Mouse (Mus musculus) spleen, adult 18-20 months (tissue): Measurements from ENCODE around the gene Gpsm2.
A peak's percentile ranks its signal among the peaks of the same experiment; 100 is the strongest.
"Not testable (repeated sequence)": the region's sequence is repeated elsewhere in the genome, so short reads cannot be mapped to it uniquely, and the experiment has no call there.

Experiments
- DNase-seq, 2 experiments: peaks; one replicate each; pipeline ENCODE4 v3.0.0; 2022; ENCODE audit warnings: mixed read lengths in 2 of 2

Gene Gpsm2

DNA sequence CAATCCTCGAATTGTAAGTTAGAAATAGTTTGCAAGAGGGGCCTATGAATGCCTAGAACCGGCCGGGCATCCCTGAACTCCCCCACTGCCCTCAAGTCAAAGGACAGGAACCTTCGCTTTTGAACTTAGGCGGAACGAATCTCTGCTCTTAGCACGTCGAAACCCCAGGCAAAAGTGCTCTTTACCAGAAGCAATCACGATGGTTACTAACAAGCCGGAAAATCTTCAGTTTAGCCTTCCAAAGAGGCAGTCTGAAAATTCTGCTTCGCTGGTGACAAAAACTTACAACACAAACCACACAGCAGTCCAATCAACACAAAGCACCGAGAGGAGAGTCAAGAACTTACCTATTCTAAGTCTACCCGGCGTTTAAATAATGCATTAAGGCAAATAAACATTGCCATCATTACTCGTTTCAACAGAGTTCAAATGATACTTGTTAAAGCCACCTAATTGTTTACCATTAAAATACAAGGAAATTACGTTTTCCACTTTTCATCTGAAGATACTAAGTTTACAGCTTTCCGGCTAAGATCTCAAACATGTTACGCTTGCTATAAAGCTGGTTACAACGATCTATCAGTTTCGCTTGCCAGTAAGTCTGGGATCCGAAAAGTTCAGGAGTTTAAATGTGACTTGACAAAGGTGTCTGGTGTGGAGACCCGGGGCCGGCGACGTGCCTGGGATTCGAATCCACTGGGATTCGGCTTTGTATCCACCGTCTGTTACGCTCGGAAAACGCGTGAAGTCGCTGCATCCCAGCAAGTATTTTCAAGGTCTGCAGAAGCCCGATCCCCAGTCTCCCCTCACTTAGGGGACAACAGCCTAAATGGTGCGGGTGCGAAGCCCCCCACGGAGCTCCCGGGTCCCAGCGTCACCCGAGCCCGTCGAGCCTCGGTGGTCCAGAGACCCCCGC is 775 bp downstream of the Gpsm2 start:
- DNase-seq, result peak in 1 of 2 experiments; percentile 16

DNA sequence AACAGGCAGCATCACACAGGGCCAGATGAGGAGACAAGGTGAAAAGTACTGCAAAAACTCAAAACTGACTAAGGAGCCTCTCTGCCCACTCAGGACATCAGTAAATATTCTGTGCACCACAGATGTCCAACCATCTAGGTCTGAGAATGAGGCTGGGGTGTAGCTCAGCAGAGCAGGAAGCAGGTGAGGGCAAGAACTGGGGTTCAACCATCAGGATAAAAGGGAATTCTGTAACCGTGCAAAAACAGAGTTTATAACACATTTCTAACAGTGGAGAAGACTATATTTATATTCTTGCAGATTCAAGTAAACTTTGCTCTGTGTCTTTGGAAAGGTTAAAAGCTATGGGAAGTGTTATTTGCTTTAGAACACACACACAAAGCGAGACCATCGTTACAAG is 2.3 kb downstream of the Gpsm2 start:
- DNase-seq, result no peak

DNA sequence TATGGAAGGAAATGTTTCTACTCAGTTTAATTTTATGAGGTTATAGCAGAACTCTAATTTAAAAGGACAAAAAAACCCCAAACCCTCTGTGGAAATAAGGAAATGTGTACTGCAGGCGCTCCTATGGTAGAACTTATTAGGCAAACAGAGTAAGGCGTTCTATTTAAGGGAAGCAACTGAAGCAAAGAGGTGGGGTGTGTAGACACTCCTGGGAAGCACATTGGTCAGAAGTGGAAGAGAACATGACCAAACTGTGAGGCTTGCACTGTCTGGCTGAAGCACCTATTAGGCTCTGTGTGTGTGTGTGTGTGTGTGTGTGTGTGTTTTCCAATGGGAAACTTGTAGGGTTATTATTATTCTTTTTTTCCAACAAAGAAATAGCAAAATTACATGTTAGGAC is 2.8 kb downstream of the Gpsm2 start:
- no peak for DNase-seq

DNA sequence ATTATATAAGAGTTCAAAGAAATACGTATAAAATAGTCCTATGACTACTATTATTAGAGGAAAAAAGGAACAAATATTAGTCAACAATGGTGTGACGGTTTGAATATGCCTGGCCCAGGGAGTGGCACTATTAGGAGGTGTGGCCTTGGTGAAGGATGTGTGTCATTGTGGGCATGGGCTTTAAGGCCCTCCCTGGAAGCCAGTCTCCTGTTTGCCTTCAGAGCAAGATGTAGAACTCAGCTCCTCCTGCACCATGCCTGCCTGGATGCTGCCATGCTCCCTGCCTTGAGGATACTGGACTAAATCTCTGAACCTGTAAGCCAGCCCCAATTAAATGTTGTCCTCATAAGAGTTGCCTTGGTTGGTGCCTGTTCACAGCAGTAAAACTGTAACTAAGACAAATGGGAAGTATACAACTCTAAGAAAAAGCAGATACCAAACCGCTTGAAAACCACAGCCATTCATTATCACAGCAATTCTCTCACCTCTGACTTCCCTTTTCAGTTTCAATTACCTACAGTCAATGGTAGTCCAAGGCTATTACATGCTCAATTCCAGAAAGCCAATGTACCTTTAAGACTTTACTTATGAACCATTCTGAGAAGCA is 4.1 kb downstream of the Gpsm2 start:
- no peak for DNase-seq

DNA sequence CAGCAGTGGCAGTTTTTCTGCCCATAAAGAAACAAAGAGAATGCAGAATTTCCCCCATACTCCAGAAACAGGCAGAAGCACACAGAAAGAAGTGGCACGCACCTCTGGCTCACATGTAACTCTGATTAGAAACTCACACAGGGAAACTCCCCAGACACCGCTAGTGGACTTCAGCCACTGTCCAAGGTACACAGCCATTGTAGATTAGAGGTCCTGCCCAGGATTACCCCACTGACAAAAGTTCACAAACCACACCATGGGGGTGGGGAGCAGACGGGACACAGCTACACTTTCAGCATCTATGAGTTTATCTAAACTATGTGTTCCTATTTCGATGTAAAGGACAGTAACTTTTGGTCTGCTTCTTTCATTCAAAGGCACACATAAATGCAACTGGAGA is 7.3 kb downstream of the Gpsm2 start:
- DNase-seq, result no peak

DNA sequence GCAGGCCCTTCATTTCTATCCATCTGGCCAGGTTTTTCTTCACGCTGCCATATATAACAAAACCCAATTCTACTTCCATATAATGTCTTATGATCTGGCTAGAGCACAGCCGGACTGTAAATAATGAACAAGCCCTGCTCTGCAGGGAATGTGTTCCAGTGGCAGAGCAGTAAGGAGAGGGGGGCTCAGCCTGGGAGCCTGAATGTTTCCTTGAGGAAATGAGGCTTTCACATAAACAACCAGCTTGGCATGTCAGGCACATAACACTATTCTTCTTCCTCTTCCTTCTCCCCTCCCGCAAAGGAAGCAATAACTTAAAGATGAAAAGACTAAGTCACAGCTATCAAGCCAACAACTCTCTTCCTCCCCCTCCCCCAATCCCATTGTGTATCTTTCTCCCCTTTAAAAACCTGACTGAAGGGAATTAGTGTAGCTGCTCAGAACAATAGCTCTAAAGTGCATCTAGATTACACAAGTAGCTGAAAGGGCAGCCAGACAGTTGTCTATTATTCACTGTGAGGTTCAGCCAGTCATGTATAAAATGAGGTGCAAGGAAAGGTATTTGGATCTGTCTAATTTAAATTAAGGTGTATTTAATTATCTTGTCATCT is 8.9 kb downstream of the Gpsm2 start:
- no peak for DNase-seq

DNA sequence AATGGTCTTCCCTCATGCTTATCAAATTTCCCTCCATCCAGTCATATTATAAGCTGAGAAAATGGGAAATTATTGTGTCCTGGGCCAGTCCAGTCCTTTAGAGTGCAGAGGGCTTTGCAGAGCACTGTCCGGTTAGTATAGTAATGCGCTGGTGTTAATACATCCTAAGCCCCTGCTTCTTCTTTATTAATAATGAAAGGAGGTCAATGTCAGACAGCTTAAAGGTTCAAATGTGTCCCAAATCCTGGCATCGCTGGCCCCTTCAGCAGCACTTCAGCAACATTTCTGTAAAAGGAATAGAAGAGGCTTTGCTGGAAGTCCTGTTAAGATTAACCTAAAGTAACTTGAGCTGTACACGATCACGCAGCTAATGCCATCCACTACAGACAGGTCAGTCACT is 10.8 kb downstream of the Gpsm2 start:
- no peak for DNase-seq

DNA sequence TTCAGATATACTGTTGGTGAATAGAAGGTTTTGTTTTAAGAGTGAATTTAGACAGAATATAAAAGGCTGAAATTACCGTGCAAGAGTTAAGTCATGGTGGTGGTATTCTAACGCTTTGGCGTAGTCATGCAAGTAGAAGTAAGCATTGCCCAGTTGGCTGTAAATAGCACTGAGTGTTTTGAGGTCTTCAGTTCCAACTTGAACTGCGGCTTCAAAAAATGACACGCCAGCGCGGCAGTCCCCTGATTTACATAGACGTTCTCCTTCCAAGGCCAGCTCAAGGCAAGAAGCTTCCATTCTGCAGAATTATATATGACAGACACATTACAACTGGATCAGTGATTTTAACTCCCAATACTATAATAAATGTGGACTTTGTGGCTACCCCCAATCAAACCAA is 19.3 kb downstream of the Gpsm2 start:
- DNase-seq, result no peak

DNA sequence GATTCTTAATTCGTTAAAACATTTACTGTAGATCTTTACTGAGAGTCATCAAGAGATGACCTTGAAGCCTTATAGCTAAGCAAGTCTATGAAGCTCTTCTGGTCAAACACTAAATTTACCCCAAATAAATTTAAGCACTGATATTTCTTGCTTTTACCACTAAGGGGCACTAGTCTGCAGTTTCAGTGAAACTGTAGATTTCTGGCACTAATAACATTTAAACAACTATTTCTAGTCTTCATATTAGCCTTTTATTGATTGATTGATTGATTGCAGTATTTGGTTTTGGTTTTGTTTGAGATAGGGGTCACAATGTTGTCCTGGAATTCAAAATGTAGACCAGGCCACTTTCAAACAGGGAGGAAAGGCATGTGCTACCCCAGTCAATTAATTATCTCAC is 20.9 kb downstream of the Gpsm2 start:
- DNase-seq, result no peak

DNA sequence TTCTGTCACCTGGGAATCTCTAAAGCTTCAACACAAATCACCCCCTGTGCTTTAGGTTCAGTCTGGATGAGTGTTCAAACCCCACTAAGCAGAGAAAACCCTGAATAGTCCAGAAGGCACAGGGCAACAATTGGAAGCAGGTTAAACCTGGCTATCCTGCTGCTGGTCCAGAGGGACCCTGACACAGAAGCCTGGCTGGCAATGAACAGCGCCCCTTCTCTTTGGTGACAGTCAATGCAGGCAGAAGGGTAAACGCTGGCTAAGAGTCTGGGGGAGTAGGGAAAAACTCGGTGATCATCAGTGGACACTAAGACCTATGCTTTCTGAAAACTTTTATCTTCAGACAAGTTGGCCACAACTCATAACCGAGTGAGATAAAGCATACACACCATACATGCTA is 22.3 kb downstream of the Gpsm2 start:
- DNase-seq, result no peak

DNA sequence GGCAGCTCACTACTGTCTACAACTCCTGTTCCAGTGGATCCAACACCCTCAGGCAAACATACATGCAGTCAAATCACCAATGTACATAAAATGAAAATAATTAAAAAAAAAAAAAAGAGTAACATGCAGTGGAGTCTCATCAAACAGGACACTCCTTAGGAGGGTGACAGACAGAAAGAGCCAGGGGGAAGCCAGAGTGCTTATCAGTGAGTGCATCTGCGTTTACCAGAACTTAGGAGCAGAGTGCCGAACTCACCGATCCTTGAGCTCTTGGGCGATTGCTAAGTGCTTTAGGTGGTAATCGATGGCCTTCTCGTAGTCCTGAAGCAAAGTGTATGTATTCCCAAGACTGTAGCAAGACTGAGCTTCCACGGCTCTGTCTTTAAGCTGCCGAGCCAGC is 23.4 kb downstream of the Gpsm2 start:
- DNase-seq, result no peak

DNA sequence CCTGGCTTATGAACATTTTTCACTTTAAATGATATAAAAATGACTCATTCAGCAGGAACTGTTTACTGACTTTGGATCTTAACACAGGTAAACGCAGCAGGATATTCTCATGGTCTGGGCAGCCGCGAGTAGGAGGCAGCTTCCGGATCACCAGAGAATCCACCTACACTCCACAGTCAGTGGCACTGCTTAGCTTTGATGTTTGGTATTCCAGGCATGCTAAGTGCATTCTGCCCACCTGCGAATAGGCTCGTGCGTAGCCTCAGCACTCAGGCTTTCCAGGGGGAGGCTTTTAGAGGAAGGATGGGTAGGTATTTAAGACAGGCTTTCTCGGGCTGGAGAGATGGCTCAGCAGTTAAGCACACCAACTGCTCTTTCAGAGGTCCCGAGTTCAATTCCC is 27.8 kb downstream of the Gpsm2 start:
- no peak for DNase-seq

DNA sequence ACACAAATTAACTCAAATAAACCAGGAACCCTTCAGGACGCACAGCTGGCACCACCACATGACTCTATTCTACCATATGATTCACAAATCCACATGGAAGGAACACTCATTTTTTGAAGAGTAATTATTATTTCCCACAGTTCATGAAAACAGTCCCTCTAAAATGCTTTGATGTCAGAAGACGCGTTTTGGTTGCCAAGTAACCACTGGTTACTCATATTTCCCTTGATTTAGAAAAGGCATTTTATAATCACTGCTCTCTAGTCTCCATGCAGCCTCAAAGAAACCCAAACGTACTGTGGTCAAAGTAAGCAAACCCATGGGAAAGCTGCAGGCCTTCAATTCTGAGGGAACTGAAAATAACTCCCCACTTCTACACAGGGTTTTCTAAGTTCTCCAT is 32.1 kb downstream of the Gpsm2 start:
- no peak for DNase-seq

DNA sequence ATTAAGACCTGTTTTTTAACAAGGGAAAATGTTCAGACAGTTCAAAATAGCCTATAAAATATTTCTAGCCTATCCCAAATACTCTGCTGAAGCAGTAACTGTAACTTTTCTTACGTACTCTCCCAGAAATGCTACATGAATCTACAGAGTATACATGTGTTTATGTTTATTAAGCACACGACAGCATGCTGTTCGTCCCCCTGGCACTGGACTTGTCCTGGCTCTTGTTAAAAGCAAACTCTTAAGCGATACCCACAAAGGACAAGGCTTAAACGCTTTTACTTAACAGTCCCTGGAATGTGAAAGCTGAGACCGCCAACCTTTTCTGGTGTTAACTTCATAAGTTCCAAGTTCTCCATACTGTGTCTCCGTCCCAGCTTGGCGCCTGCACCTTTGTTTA is 32.7 kb downstream of the Gpsm2 start:
- no peak for DNase-seq

DNA sequence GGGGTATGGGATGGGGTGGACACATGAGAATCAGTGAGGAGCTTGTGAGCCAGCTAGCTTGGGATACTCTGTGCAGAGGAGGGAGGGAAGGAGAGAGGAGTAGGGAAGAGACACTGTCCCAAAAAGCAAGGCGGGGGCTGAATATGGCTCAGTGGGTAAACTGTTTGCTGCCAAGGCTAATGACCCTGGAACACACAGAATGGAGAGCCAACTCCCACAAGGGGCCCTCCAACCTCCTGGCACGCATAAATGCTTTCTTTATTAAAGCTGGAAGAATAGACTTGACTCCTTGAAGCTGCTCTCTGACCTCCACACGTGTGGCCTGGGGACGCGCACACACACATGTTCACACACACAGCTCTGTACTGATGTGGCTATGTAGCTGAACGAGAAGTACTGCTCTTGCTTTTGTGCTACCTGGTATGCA is 33.1 kb downstream of the Gpsm2 start:
- DNase-seq, result no peak

DNA sequence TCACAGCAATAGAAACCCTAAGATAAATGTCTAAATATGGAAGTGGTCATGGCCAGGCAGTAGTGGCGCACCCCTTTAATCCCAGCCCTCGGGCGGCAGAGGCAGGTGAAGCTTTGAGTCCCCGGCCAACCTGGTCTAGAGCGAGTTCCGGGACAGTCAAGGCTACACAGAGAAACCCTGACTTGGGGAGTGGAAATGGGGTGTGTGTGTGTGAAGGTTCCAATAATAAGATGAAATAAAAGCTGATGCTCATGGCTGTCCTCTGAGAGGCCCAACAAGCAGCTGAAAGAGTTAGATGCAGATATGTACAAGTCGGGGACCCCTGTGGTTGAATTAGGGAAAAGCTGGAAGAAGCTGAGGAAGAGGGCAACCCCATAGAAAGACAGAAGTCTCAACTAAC is 36.4 kb downstream of the Gpsm2 start:
- no peak for DNase-seq

DNA sequence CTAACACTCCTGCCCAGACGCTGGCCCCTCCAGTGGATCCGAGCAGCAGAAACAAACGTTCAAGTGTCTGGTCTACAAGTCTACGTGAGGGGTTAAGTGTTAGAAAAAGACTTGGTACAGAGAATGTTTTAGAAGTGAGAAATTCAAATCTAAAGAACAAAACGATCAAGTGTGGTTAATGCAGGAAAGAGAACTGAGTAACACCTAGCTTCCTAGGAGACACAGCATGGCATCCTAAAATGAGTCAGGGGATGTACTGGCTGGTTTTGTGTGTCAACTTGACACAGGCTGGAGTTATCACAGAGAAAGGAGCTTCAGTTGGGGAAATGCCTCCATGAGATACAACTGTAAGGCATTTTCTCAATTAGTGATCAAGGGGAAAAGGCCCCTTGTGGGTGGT is 38.5 kb downstream of the Gpsm2 start:
- DNase-seq, result not testable (repeated sequence)

DNA sequence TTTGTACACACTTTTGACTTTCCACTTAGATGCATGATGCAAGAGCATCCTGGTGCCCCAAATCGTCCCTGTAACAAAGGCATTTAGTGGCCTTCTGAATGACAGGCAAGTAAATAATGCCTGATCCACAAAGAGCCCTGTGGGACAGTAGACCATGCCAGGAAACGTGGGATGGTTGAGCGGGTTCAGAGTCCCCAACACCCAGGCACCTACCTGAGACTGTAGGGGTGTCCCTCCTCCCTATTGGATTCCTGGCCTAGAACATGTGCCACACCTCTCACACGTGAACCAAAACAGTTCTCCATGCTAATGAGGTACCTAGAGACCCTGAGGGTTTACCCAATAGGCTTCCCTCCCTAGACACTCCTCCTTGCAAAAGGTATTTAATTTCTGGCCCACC is 41.1 kb downstream of the Gpsm2 start:
- DNase-seq, result no peak

DNA sequence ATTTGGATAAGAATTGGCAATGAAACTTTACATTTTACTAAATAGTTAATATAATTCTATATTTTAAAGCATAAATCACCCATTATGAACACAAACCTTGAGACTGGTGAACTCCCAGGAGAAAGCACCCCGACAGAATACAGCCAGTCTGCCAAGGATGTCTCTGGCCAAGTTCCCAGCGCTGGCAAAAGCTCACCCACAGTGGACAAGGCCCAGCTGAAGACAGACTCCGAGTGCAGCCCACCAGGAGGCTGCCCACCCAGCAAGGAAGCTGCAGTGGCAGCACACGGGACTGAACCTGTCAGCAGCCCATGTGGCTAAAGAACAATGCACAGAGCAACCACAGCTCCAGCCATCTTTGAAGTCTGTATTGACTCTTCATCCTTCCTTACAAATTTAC is 45.5 kb downstream of the Gpsm2 start:
- no peak for DNase-seq

DNA sequence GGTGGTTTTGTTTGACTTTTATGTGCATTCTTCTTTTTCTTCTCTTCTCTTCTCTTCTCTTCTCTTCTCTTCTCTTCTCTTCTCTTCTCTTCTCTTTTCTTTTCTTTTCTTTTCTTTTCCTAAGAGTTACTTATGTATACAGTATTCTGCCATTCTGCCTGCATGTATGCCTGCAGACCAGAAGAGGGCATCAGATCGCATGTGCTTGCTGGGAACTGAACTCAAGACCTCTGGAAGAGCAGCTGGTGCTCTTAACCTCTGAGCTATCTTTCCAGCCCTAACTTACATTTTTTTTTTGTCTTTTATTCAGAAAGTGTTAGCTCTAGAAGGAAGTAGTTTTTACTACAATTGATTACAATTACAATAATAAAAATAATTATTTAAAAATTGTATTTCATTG is 61.2 kb downstream of the Gpsm2 start:
- DNase-seq, result no peak

DNA sequence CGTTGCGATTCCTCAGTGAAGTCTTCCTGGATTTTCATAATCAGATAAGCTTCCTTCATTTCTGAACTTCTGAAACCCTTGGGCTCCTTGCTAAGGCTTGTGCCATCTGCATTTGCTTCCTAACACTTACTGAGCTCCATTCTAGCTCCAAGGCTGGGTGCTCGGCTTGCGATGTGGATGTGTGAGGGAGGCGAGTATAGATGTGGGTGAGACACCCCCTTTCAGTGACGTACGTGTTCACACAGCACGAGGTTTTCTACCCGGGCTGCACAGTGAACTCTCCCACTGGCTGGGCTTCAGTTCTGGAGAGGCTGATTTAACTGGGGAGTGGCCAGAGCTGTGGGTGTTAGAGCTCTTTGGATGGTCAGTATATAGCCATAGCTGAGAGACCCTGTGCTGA is 63.5 kb downstream of the Gpsm2 start:
- no peak for DNase-seq

DNA sequence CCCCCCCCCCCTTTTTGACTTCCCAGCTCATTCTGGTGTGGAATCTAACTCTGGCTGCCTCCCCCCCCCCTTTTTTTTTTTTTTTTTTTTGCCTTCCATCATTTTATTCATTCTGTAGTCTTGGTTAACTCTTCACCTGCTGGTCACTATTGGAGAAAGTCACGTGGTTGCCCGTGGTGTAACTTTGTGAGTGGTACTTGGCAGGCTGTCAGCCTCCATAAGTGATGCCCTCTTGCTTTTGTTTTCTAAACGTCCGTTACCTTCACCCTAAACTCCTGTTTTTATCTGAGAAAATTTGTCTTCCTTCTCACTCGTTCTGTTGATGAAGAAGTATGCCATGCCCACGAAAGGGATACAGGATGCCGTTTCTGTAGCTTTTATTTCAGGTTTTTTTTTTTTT is 66.6 kb downstream of the Gpsm2 start:
- DNase-seq, result no peak

DNA sequence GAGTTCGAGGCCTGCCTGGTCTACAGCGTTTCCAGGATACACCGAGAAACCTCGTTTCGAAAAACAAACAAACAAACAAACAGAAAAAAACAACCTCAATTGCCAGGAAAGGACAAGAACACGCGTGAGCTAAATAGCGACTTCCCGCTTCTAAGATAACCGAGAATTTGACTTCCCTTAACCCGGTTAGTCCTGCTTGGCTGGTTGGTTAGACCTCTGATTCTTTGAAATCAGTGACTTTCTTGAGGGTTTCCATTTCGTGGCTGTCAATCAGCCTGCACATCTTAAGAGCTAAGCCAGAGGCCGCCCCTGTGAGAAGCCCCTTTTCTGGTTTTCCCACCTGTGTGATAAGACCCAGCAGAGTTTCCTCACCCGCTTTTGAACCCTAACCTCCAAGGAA is 67.5 kb downstream of the Gpsm2 start:
- DNase-seq, result no peak

DNA sequence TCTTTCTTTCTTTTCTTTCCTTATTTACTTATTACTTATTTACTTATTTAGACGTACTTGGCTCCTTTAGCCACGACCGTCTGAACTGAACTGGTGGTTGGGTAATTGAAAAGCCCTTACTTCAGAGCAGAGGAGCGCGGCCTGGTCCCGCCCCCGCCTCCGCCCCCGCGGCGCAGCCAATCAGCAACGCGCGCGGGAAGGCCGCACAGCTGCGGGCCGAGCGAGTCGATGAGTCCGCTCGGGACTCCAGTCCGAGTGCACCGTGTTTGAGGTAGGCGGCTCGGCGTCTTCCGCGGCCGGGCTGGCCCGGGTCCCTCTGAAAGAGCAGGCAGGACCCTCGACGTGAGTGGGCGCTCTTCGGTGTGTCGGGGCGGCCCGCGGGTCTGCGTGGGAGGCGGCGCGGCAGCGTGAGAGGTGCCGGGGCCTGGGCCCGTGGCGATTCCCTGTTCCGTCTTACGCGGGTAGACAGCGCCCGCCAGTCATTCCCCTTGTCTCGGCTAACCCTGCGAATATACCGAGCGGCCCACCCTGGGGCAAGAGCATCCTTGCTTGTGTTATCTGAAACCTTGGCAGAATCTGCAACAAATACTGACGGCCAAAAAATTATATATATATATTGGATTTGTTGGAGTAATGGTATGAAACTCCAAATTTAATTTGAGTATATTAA is 68.3 kb downstream of the Gpsm2 start, which contains the start of gene Clcc1:
Gene Clcc1, plus strand, starts transcription at position 204 of the 670 bp plus-strand sequence.
- DNase-seq, result peak; percentile 90 to 97
